Mouse (Mus musculus) heart, postnatal 25 days (tissue): ENCODE measurements at regions not wholly inside any gene's neighbourhood (a gene's known extent, or its start where the extent isn't known, plus 50 kb on each side); places are given as distances from the start of the nearest gene placed in this dataset.

ENCODE experiments used
- DNase-seq: peaks from one replicate; pipeline ENCODE4 v3.0.0; 2022; ENCODE audit warnings: low spot score
- intact Hi-C: fragments of 180-260 bp; cut with DNase I; formaldehyde crosslinking; loops from one replicate; pipeline ENCODE4 v1.15.1; 2025

GRCm38 (mm10) chr2:57424879-57425278 lies 187.4 kb downstream of the Gpd2 start:
- DNase-seq, result no peak
- intact Hi-C loops, result no loop called here

- no peak for DNase-seq
- intact Hi-C loops, result no loop called here
Observed at GRCm38 (mm10) chr2:57425439-57425838, 188.0 kb downstream of the Gpd2 start.

- intact Hi-C loops, result no loop called here
Observed at GRCm38 (mm10) chr2:57450996-57451770, 213.7 kb downstream of the Gpd2 start.

GRCm38 (mm10) chr2:57453896-57454679 lies 216.7 kb downstream of the Gpd2 start:
- intact Hi-C loops, result no loop called here
- DNase-seq, result no peak

More at GRCm38 (mm10) chr2:57450996-57451770, 213.7 kb downstream of the Gpd2 start:
- no peak for DNase-seq

DNA sequence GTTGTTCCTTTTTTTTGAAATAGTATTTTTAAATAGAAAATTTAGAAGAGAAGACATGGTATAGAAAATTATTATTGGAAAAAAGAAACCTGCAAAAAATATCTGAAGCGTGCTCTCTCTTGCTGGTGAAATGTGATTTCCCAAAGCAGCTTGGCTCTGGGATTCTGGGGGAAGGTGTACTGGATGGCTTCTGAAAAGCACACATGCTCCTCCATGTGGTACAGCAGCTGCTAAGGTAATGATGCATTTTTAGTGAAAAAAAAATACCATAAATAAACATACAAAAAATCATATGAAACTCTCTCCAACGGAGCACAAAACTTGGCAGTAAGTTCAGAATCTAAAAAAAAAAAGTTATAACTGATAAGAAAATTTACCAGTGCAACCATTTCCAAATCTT lies 222.5 kb downstream of the Gpd2 start:
- no peak for DNase-seq
- intact Hi-C loops, result no loop called here

- DNase-seq, result no peak
- intact Hi-C loops, result no loop called here
Observed at GRCm38 (mm10) chr2:57473873-57474272, 236.4 kb downstream of the Gpd2 start.

- intact Hi-C loops, result no loop called here
- DNase-seq, result no peak
Observed at GRCm38 (mm10) chr2:57492116-57492515, 254.7 kb downstream of the Gpd2 start.

DNA sequence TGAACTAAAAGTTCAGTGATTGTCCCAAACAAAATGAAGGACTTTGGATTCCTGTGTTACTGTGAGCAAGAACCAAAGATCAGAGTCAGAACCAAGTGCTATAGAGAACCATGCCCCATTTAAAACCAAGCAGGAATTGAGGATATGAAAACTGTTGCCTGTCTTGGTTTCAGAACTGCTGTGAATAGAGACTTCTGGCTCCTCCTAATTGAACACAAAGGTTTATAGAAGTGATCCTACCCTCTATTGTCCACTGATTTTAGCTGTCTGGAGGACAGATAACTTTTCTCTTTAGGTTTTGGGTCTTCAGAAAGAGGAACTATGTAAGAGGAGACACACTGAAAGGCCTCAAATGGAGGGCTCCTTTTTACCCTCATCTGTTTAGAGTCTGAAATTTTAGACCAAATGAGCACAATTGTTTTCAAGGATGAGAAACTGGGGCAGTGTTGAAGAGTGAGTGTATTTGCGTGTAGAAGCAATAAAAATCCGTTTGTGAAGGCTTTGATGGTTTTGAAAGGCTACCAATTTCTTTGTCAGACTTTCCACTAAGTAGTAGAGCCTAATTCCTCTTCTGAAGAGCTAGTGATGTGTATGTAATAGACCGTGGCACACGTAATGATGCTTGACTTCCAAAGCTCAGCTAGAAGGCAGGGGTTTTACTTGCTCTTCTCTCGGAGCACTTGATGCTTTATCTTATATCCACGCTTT lies 255.6 kb downstream of the Gpd2 start:
- no peak for DNase-seq
- intact Hi-C loops, result no loop called here

- intact Hi-C loops, result no loop called here
- DNase-seq, result no peak
Observed at GRCm38 (mm10) chr2:57496315-57496954, 259.0 kb downstream of the Gpd2 start.

DNA sequence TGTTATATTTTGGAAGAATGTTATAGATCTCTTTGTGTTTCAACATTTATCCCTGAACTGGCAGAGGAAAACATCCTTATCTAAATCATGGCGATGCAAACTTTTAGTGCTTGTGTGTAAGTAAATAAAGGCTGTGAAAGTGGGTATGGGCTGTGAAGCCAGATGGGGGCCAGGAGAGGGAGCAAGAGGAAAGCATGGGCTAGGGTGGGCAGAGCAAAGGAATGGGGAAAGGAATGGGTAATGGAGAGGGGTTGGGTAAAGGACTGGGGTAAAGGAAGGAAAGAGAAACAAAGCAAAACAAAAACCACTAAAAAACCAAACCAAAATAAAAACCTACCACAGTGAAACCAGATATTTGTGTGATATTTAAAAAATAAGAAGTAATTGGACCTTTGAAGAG lies 260.5 kb downstream of the Gpd2 start:
- intact Hi-C loops, result no loop called here
- DNase-seq, result no peak

- no peak for DNase-seq
- intact Hi-C loops, result no loop called here
Observed at GRCm38 (mm10) chr2:57504678-57505077, 267.2 kb downstream of the Gpd2 start.

DNA sequence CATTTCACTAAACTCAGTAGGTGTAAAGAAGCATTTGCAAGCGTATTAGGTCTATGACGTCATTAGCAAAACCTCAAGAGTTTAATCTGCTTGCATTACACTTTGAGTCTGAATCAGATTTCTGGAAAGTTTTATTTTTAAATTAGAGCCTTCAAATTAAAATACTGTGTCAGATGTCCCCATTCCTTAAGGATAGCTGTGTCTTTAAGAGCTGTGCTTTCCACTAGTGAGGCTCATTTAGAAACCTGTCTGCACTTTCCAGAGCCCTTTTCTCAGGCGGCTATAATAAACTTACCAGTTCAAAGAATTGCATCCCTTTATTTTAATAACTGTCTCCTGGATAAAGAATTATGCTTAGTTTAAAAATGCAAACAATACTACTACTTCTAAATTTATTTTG lies 285.0 kb downstream of the Gpd2 start:
- intact Hi-C loops, result no loop called here
- no peak for DNase-seq

DNA sequence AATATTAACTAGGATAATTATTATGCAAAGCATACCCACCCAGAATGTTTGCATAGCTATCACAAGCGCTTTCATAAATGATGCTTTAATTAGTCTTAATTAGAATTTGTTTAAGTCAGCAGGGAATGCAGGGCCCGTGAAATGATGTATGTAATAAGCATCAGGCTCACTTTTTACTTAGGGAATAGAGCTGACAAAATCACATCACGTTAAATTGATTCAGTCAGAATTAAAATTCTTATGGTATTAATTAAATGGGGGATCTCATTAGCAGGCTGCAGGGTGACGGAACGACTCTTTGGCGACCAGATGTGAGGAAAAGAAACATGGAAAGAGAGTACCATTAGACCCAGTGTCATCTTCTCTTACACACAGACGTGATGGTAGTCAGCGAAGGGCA lies 285.5 kb downstream of the Gpd2 start:
- intact Hi-C loops, result no loop called here
- DNase-seq, result no peak

- intact Hi-C loops, result no loop called here
- no peak for DNase-seq
Observed at GRCm38 (mm10) chr2:57527966-57528365, 290.5 kb downstream of the Gpd2 start.

GRCm38 (mm10) chr2:57539842-57540241 lies 302.4 kb downstream of the Gpd2 start:
- intact Hi-C loops, result no loop called here
- DNase-seq, result no peak

DNA sequence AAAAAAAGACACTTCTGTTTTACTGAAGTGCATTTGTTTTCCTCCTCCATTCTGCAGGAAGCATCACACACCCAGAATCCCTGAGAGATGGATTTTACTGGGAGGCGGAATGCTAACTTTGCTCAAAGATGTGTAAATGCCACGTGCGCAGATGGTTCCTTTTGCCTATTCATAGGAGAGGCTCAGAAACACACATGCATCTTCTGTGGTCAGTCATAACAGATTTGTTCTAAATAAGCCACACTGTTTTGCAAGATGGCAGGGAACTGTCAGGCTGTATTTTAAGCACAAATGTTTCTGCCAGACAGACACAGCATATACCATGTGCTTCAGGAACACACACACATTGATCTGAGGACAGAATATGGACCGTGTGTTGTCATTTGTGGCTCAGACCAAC lies 327.8 kb downstream of the Gpd2 start:
- intact Hi-C loops, result no loop called here
- no peak for DNase-seq

GRCm38 (mm10) chr2:57566103-57566502 lies 328.7 kb downstream of the Gpd2 start:
- DNase-seq, result no peak
- intact Hi-C loops, result no loop called here

DNA sequence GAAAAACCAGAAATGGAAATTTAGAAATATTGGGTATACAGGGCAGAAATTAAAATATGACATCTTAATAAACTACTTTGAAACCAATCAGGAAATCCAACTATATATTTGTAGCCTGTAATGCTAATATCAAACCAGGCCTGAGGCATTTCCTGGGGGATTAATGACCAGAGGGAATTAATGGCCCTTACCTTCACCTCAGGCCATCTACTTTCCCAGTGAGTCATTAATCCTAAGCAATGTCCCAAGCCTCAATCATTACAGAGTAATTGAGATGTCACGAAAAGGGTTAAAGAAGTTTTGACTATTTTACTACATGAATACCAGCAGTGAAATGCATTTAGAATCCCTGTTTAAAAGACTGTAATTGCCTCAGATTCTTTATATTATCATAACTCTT lies 329.7 kb downstream of the Gpd2 start:
- DNase-seq, result no peak
- intact Hi-C loops, result no loop called here

- intact Hi-C loops, result no loop called here
- no peak for DNase-seq
Observed at GRCm38 (mm10) chr2:57587065-57587464, 349.6 kb downstream of the Gpd2 start.

DNA sequence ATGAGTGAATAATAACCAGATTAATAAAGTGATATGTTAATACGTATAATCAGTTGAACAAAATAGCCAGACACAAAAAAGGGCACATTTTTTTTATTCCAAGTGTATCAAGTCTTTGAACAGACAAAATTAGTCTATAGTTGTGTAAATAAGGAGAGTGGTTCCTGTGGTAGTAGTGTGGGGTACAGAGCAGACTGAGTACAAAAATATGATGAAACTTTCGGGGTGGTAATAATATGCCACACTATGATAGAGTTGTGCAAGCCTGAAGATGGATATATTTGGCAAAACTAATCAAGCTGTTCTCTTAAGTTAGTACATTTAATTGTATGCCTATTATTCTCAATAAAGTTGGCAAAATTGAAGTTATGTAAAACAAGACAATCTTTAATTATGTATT lies 356.1 kb downstream of the Gpd2 start:
- no peak for DNase-seq
- intact Hi-C loops, result no loop called here
